Mouse (Mus musculus): ENCODE results near the gene Slc38a9.

DNA sequence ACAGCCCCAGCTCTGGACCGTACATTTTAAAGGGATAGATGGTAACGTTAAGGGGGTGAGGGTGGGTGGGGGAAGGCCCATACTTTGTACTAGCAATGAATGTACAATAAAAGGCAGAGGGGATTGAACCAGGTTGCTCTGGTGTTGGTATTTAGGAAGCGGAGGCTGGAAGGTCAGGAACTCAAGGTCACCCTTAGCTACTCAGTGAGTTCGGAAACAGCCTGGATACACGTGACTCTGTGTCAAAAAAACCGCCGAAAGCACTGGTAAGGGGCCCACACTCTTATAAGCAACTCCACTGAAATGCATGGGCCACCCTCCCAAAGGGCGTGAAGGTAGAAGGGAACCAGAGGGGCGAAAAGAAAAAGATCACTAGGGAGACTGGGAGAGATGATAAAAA lies 98.8 kb downstream of the Slc38a9 start:
- no peak for TF ChIP-seq CTCF (conservative IDR thresholded peaks at IDR 0.05; ENCODE audit: insufficient read depth, insufficient read length, low read depth, low read length)
- TF ChIP-seq POLR2A (IDR thresholded peaks at IDR 0.05; ENCODE audit: low read depth, low read length) = no peak

All from kidney, adult 2 months (tissue).